ENCODE assay signal across 9 mouse cellular contexts in genomic region chr9:44320799-44321133, GRCm38 (mm10). TPM values are rescaled to one million over a fixed set of nuclear protein-coding genes. Genes with fewer than 3 reads are reported as not detected.
DNase-seq lines count a peak whose midpoint lies in the region; ATAC-seq and TF ChIP-seq lines count a peak whose summit lies in the region.
"Had no signal": no experiment of that assay in that cellular context is flagged by ENCODE, and none has a peak within 500 bp of the region (broad histone marks: within the 10 kb centered on the region; RNA-seq: fewer than 3 reads in every experiment).

No protein-coding gene starts in this region.

- peak overlapping the region; percentile 79 for H3K9ac ChIP-seq in heart, embryonic 13.5 days
- peak overlapping the region; percentile 54 for H3K9ac ChIP-seq in forebrain, embryonic 14.5 days (ENCODE audit: low read length)
- peak overlapping the region; percentile 69 for H3K9ac ChIP-seq in liver, embryonic 13.5 days

- peaks cover 34% of the 10 kb centered on the region for H3K4me1 ChIP-seq in heart, embryonic 13.5 days
- peaks cover 65% of the 10 kb centered on the region for H3K4me1 ChIP-seq in E14TG2a.4 (replicated peaks; ENCODE audit: low read depth, low read length)
- H3K4me1 ChIP-seq in forebrain, embryonic 14.5 days (ENCODE audit: control insufficient read depth, insufficient read depth, low read length) = peaks cover 22% of the 10 kb centered on the region
- peaks cover 58% of the 10 kb centered on the region for H3K4me1 ChIP-seq in liver, embryonic 13.5 days (replicated peaks)

- H3K27me3 ChIP-seq in heart, embryonic 13.5 days (replicated peaks) = no peaks in the 10 kb centered on the region
- H3K27me3 ChIP-seq in E14TG2a.4 (ENCODE audit: insufficient read depth, low read length) = peaks cover 38% of the 10 kb centered on the region
- no peaks in the 10 kb centered on the region for H3K27me3 ChIP-seq in forebrain, embryonic 14.5 days (replicated peaks; ENCODE audit: control insufficient read depth, insufficient read depth, low read length)
- no peaks in the 10 kb centered on the region for H3K27me3 ChIP-seq in liver, embryonic 13.5 days
- H3K27me3 ChIP-seq: Patski had no signal

- H3K4me2 ChIP-seq in heart, embryonic 13.5 days = peak overlapping the region; percentile 98
- peak overlapping the region; percentile 86 for H3K4me2 ChIP-seq in forebrain, embryonic 14.5 days (ENCODE audit: low read length)
- peak overlapping the region; percentile 92 for H3K4me2 ChIP-seq in liver, embryonic 13.5 days

- H3K27ac ChIP-seq in heart, embryonic 13.5 days (replicated peaks) = peak overlapping the region; percentile 87
- peak overlapping the region; percentile 17 for H3K27ac ChIP-seq in forebrain, embryonic 14.5 days (ENCODE audit: low read depth, low read length)
- H3K27ac ChIP-seq in liver, embryonic 13.5 days = peak overlapping the region; percentile 85

- no peak for ATAC-seq in heart, embryonic 13.5 days (ENCODE audit: extremely low read depth, insufficient number of reproducible peaks, low FRiP score, low TSS enrichment)
- ATAC-seq in forebrain, embryonic 14.5 days = peak; percentile 8; the same call in 1 of the 2 replicates
- ATAC-seq in liver, embryonic 13.5 days (ENCODE audit: low read depth) = no peak
- no peak for ATAC-seq in cerebellum, adult (ENCODE audit: insufficient number of reproducible peaks, low FRiP score, low TSS enrichment)

- DNase-seq in heart, postnatal 10 days = no peak
- DNase-seq in forebrain, embryonic 14.5 days (ENCODE audit: low spot score) = peak; percentile 37
- no peak for DNase-seq in liver, embryonic 13.5 days
- DNase-seq in adrenal gland, adult 8-10 months = no peak
- DNase-seq in thymus, postnatal 4 days = no peak

- intact Hi-C loops in heart, postnatal 10 days (cut with DNase I) = loop anchor here (2.0 kb wide), 1 partner anchor 22 kb away; no protein-coding TSS in a partner anchor

- peaks cover 15% of the 10 kb centered on the region for H3K36me3 ChIP-seq in heart, embryonic 13.5 days
- H3K36me3 ChIP-seq in E14TG2a.4 (ENCODE audit: insufficient read depth, low read length) = peaks cover 13% of the 10 kb centered on the region
- peaks cover 13% of the 10 kb centered on the region for H3K36me3 ChIP-seq in forebrain, embryonic 14.5 days (ENCODE audit: control insufficient read depth, insufficient read depth, low read length)
- H3K36me3 ChIP-seq in liver, embryonic 13.5 days = peaks cover 21% of the 10 kb centered on the region

- H3K4me3 ChIP-seq in heart, embryonic 13.5 days = peak overlapping the region; percentile 94
- H3K4me3 ChIP-seq in E14TG2a.4 (replicated peaks; ENCODE audit: low read length) = peak overlapping the region; percentile 97
- peak overlapping the region; percentile 92 for H3K4me3 ChIP-seq in forebrain, embryonic 14.5 days (ENCODE audit: low read depth, low read length)
- peak overlapping the region; percentile 99 for H3K4me3 ChIP-seq in liver, embryonic 13.5 days (replicated peaks)

- no peaks in the 10 kb centered on the region for H3K9me3 ChIP-seq in heart, embryonic 13.5 days
- no peaks in the 10 kb centered on the region for H3K9me3 ChIP-seq in E14TG2a.4 (ENCODE audit: low read length)
- H3K9me3 ChIP-seq in forebrain, embryonic 14.5 days (replicated peaks; ENCODE audit: control insufficient read depth, low read length) = no peaks in the 10 kb centered on the region
- H3K9me3 ChIP-seq in liver, embryonic 13.5 days (replicated peaks) = no peaks in the 10 kb centered on the region

- WGBS in heart, embryonic 13.5 days = 16% methylated on average over 6 of the region's 6 CpGs
- WGBS in forebrain, embryonic 14.5 days = 27% methylated on average over 6 of the region's 6 CpGs
- 24% methylated on average over 6 of the region's 6 CpGs for WGBS in liver, embryonic 13.5 days (ENCODE audit: insufficient replicate concordance)

- TF ChIP-seq CTCF in E14TG2a.4 (conservative IDR thresholded peaks at IDR 0.05; ENCODE audit: low read length) = no peak

RNA-seq across cellular contexts. Expression of gene C2cd2l, which starts 0.7 kb away (rescaled TPM):
- polyA plus RNA-seq in heart, embryonic 13.5 days (2015; fragmentation: Nextera tagmentation; extraction: Ambion mirVana) = 7.1 TPM in 2 replicates
- total RNA-seq in heart, postnatal 10 days (2021) = 10 to 100 TPM; 14.2 to 17.6 TPM
- polyA plus RNA-seq in forebrain, embryonic 14.5 days (2014; fragmentation: Nextera tagmentation; extraction: Ambion mirVana) = 16.3 and 22.2 TPM in 2 replicates
- 6.4 and 8.2 TPM in 2 replicates for polyA plus RNA-seq in liver, embryonic 13.5 days (2015; fragmentation: Nextera tagmentation; extraction: Ambion mirVana)
- total RNA-seq in adrenal gland, adult 8-10 months (2022) = 10 to 100 TPM; 42.6 to 60.5 (median 49.9) TPM

RNA-seq across cellular contexts. Expression of gene Dpagt1, which starts 5.1 kb away (rescaled TPM):
- 33.4 and 34.4 TPM in 2 replicates for polyA plus RNA-seq in heart, embryonic 13.5 days (2015; fragmentation: Nextera tagmentation; extraction: Ambion mirVana)
- total RNA-seq in heart, postnatal 10 days (2021) = 10 to 100 TPM; 21.1 to 25.2 TPM
- polyA plus RNA-seq in forebrain, embryonic 14.5 days (2014; fragmentation: Nextera tagmentation; extraction: Ambion mirVana) = 38.2 and 39.7 TPM in 2 replicates
- 20.7 and 23.0 TPM in 2 replicates for polyA plus RNA-seq in liver, embryonic 13.5 days (2015; fragmentation: Nextera tagmentation; extraction: Ambion mirVana)
- total RNA-seq in adrenal gland, adult 8-10 months (2022) = 10 to 100 TPM; 31.4 to 37.0 (median 34.8) TPM

RNA-seq across cellular contexts. Expression of gene H2afx, which starts 13.7 kb away (rescaled TPM):
- polyA plus RNA-seq in heart, embryonic 13.5 days (2015; fragmentation: Nextera tagmentation; extraction: Ambion mirVana) = 196 and 199 TPM in 2 replicates
- 10 to 100 TPM; 54.1 to 57.9 TPM for total RNA-seq in heart, postnatal 10 days (2021)
- 215 and 240 TPM in 2 replicates for polyA plus RNA-seq in forebrain, embryonic 14.5 days (2014; fragmentation: Nextera tagmentation; extraction: Ambion mirVana)
- 208 and 210 TPM in 2 replicates for polyA plus RNA-seq in liver, embryonic 13.5 days (2015; fragmentation: Nextera tagmentation; extraction: Ambion mirVana)
- 10 to 100 TPM; 25.9 to 44.6 (median 31.7) TPM for total RNA-seq in adrenal gland, adult 8-10 months (2022)

RNA-seq across cellular contexts. Expression of gene Hinfp, which starts 15.3 kb away (rescaled TPM):
- polyA plus RNA-seq in heart, embryonic 13.5 days (2015; fragmentation: Nextera tagmentation; extraction: Ambion mirVana) = 14.9 and 16.0 TPM in 2 replicates
- 10 to 100 TPM; 10.0 to 11.1 TPM for total RNA-seq in heart, postnatal 10 days (2021)
- polyA plus RNA-seq in forebrain, embryonic 14.5 days (2014; fragmentation: Nextera tagmentation; extraction: Ambion mirVana) = 18.4 and 24.8 TPM in 2 replicates
- 11.4 and 11.5 TPM in 2 replicates for polyA plus RNA-seq in liver, embryonic 13.5 days (2015; fragmentation: Nextera tagmentation; extraction: Ambion mirVana)
- total RNA-seq in adrenal gland, adult 8-10 months (2022) = 10 to 100 TPM; 20.3 to 44.4 (median 31.8) TPM

RNA-seq across cellular contexts. Expression of gene Hmbs, which starts 23.3 kb away (rescaled TPM):
- 135 and 149 TPM in 2 replicates for polyA plus RNA-seq in heart, embryonic 13.5 days (2015; fragmentation: Nextera tagmentation; extraction: Ambion mirVana)
- 10 to 100 TPM; 54.2 to 55.2 TPM for total RNA-seq in heart, postnatal 10 days (2021)
- 68.5 and 74.3 TPM in 2 replicates for polyA plus RNA-seq in forebrain, embryonic 14.5 days (2014; fragmentation: Nextera tagmentation; extraction: Ambion mirVana)
- 1,411 and 1,456 TPM in 2 replicates for polyA plus RNA-seq in liver, embryonic 13.5 days (2015; fragmentation: Nextera tagmentation; extraction: Ambion mirVana)
- 100 to 1,000 TPM in 2 of 4 experiments, 10 to 100 TPM in 2; 82.8 to 122 (median 96.8) TPM for total RNA-seq in adrenal gland, adult 8-10 months (2022)

Comparison
In these comparisons a context has a peak if more than half of its experiments do, and no peak if none do; other contexts are left out.
1. H3K27ac ChIP-seq: peak in every context shown above with its lines; median percentile 87 in heart, embryonic 13.5 days; 85 in liver, embryonic 13.5 days; 17 in forebrain, embryonic 14.5 days.